ENCODE assay signal across 12 mouse cellular contexts in the genomic region with DNA sequence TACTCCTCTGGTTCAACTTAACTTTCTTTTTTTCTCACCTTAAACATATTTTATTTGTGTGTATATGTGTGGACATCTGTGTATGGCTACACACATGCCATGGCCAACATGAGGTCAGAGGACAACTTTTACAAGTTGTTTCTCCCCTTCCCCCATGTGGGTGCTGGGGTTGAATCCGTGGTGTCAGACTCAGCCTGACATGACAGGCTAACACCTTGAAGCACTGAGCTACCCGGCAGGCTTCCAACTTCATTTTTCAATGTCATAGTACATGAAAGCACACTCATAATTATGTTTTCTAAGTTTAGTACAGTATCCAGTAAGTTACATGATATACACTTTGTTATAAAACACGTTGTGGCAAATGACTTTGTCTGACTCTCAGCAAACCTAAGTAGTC. TPM values are rescaled to one million over a fixed set of nuclear protein-coding genes. Genes with fewer than 3 reads are reported as not detected.
DNase-seq lines count a peak whose midpoint lies in the region; ATAC-seq and TF ChIP-seq lines count a peak whose summit lies in the region.
"Had no signal": no experiment of that assay in that cellular context is flagged by ENCODE, and none has a peak within 500 bp of the region (broad histone marks: within the 10 kb centered on the region; RNA-seq: fewer than 3 reads in every experiment).

No protein-coding gene starts in this region.

- H3K27me3 ChIP-seq in heart, embryonic 12.5 days (replicated peaks), result no peaks in the 10 kb centered on the region
- no peaks in the 10 kb centered on the region for H3K27me3 ChIP-seq in lung, embryonic 14.5 days (ENCODE audit: insufficient read depth, low read length)
- no peaks in the 10 kb centered on the region for H3K27me3 ChIP-seq in intestine, embryonic 14.5 days (replicated peaks; ENCODE audit: control insufficient read depth, insufficient read depth, low read length)
- H3K27me3 ChIP-seq in stomach, embryonic 14.5 days (ENCODE audit: control insufficient read depth, insufficient read depth, low read length), result no peaks in the 10 kb centered on the region
- H3K27me3 ChIP-seq in midbrain, embryonic 11.5 days (ENCODE audit: control insufficient read depth, insufficient read depth, low read length), result no peaks in the 10 kb centered on the region

- peak overlapping the region; percentile 64 for H3K9ac ChIP-seq in heart, embryonic 12.5 days
- no peak overlapping the region; the same call in 1 of the 2 replicates for H3K9ac ChIP-seq in lung, embryonic 14.5 days
- H3K9ac ChIP-seq in intestine, embryonic 14.5 days (ENCODE audit: low read length), result no peak overlapping the region
- H3K9ac ChIP-seq in stomach, embryonic 14.5 days (replicated peaks; ENCODE audit: low read depth, low read length), result no peak overlapping the region
- H3K9ac ChIP-seq in midbrain, embryonic 11.5 days (ENCODE audit: low read length), result no peak overlapping the region

- no peaks in the 10 kb centered on the region for H3K9me3 ChIP-seq in heart, embryonic 12.5 days (replicated peaks)
- H3K9me3 ChIP-seq in lung, embryonic 14.5 days (ENCODE audit: low read depth, low read length), result no peaks in the 10 kb centered on the region
- no peaks in the 10 kb centered on the region for H3K9me3 ChIP-seq in intestine, embryonic 14.5 days (ENCODE audit: control insufficient read depth, low read length)
- no peaks in the 10 kb centered on the region for H3K9me3 ChIP-seq in stomach, embryonic 14.5 days (ENCODE audit: control insufficient read depth, low read depth, low read length)
- no peaks in the 10 kb centered on the region for H3K9me3 ChIP-seq in midbrain, embryonic 11.5 days (ENCODE audit: control insufficient read depth, low read length)

- no peaks in the 10 kb centered on the region for H3K36me3 ChIP-seq in heart, embryonic 12.5 days
- H3K36me3 ChIP-seq in lung, embryonic 14.5 days (ENCODE audit: insufficient read depth), result 0 out of 2 replicates have a peak, but pooled peaks cover 3% of the 10 kb centered on the region
- H3K36me3 ChIP-seq in intestine, embryonic 14.5 days (ENCODE audit: control insufficient read depth, insufficient read depth, low read length), result no peaks in the 10 kb centered on the region
- H3K36me3 ChIP-seq in stomach, embryonic 14.5 days (ENCODE audit: control insufficient read depth, insufficient read depth, low read length), result no peaks in the 10 kb centered on the region; the same call in 1 of the 2 replicates
- H3K36me3 ChIP-seq in midbrain, embryonic 11.5 days (ENCODE audit: control insufficient read depth, insufficient read depth, low read length), result no peaks in the 10 kb centered on the region

- DNase-seq in heart, postnatal 14 days, result no peak
- no peak for DNase-seq in lung, embryonic 14.5 days
- no peak for DNase-seq in lung, postnatal 4 days
- no peak for DNase-seq in intestine, embryonic 14.5 days (ENCODE audit: low spot score)
- DNase-seq in adipocyte (ENCODE audit: low spot score), result no peak
- no peak for DNase-seq in midbrain, embryonic 11.5 days (ENCODE audit: low spot score, missing footprints)
- DNase-seq: layer of hippocampus, adult 9-11 months; right cerebral cortex, postnatal 14 days had no signal

- peaks cover 72% of the 10 kb centered on the region for H3K4me1 ChIP-seq in heart, embryonic 12.5 days (replicated peaks)
- H3K4me1 ChIP-seq in lung, embryonic 14.5 days (ENCODE audit: insufficient read depth), result peaks cover 33% of the 10 kb centered on the region
- peaks cover 23% of the 10 kb centered on the region for H3K4me1 ChIP-seq in intestine, embryonic 14.5 days (replicated peaks; ENCODE audit: control insufficient read depth, insufficient read depth, low read length)
- peaks cover 27% of the 10 kb centered on the region for H3K4me1 ChIP-seq in stomach, embryonic 14.5 days (ENCODE audit: control insufficient read depth, insufficient read depth, low read length)
- H3K4me1 ChIP-seq in midbrain, embryonic 11.5 days (ENCODE audit: control insufficient read depth, insufficient read depth, low read length), result peaks cover 3% of the 10 kb centered on the region; the same call in 1 of the 2 replicates

- peak overlapping the region; percentile 99 for H3K27ac ChIP-seq in heart, embryonic 12.5 days (ENCODE audit: poor library complexity, severe bottlenecking)
- H3K27ac ChIP-seq in lung, embryonic 14.5 days (ENCODE audit: low read depth), result peak overlapping the region; percentile 91
- peak overlapping the region; percentile 68; the same call in 1 of the 2 replicates for H3K27ac ChIP-seq in intestine, embryonic 14.5 days (ENCODE audit: low read depth)
- H3K27ac ChIP-seq in stomach, embryonic 14.5 days (ENCODE audit: low read length), result peak overlapping the region; percentile 78; the same call in 1 of the 2 replicates
- no peak overlapping the region for H3K27ac ChIP-seq in midbrain, embryonic 11.5 days (ENCODE audit: low read depth, low read length)

- TF ChIP-seq CTCF in lung, embryonic 14.5 days (IDR thresholded peaks at IDR 0.05; ENCODE audit: low read depth), result no peak

- H3K4me2 ChIP-seq in heart, embryonic 12.5 days, result peak overlapping the region; percentile 56
- H3K4me2 ChIP-seq in lung, embryonic 14.5 days, result no peak overlapping the region
- no peak overlapping the region for H3K4me2 ChIP-seq in intestine, embryonic 14.5 days (ENCODE audit: low read length)
- H3K4me2 ChIP-seq in stomach, embryonic 14.5 days (replicated peaks; ENCODE audit: low read depth, low read length), result no peak overlapping the region
- no peak overlapping the region for H3K4me2 ChIP-seq in midbrain, embryonic 11.5 days

- WGBS in heart, embryonic 12.5 days, result 50% methylated on average over 3 of the region's 3 CpGs
- 24% methylated on average over 3 of the region's 3 CpGs for WGBS in lung, embryonic 14.5 days
- WGBS in intestine, embryonic 14.5 days, result 57% methylated on average over 3 of the region's 3 CpGs
- WGBS in stomach, embryonic 14.5 days, result 43% methylated on average over 3 of the region's 3 CpGs
- 85% methylated on average over 3 of the region's 3 CpGs for WGBS in midbrain, embryonic 11.5 days

- intact Hi-C loops in heart, postnatal 14 days (cut with DNase I), result no loop called here

- no peak overlapping the region for H3K4me3 ChIP-seq in heart, embryonic 12.5 days
- H3K4me3 ChIP-seq in lung, embryonic 14.5 days (ENCODE audit: low read depth, low read length), result no peak overlapping the region
- no peak overlapping the region for H3K4me3 ChIP-seq in intestine, embryonic 14.5 days (ENCODE audit: low read depth, low read length)
- no peak overlapping the region for H3K4me3 ChIP-seq in stomach, embryonic 14.5 days (ENCODE audit: low read depth, low read length)
- no peak overlapping the region for H3K4me3 ChIP-seq in midbrain, embryonic 11.5 days (ENCODE audit: low read depth, low read length)
- H3K4me3 ChIP-seq: erythroblast, embryonic 14.5 days had no signal

- ATAC-seq in heart, embryonic 12.5 days (ENCODE audit: insufficient number of reproducible peaks, low FRiP score), result no peak
- ATAC-seq in lung, embryonic 14.5 days (ENCODE audit: insufficient read depth), result no peak
- ATAC-seq in intestine, embryonic 14.5 days (replicated peaks; ENCODE audit: low FRiP score, low TSS enrichment, low read depth), result no peak
- ATAC-seq in stomach, embryonic 14.5 days (ENCODE audit: insufficient number of reproducible peaks, insufficient read depth, low FRiP score, low read depth), result no peak
- ATAC-seq in midbrain, embryonic 11.5 days (ENCODE audit: low FRiP score), result no peak

RNA-seq across cellular contexts. Expression of a gene that starts 12.4 kb away (rescaled TPM):
- 18.0 and 19.9 TPM in 2 replicates for polyA plus RNA-seq in heart, embryonic 12.5 days (2016; fragmentation: Nextera tagmentation; extraction: Ambion mirVana)
- total RNA-seq in heart, postnatal 14 days (2021), result 10 to 100 TPM; 11.4 to 12.0 TPM
- polyA plus RNA-seq in lung, embryonic 14.5 days (2014; fragmentation: Nextera tagmentation; extraction: Ambion mirVana), result 22.3 and 23.7 TPM in 2 replicates
- 18.6 and 18.7 TPM in 2 replicates for polyA plus RNA-seq in intestine, embryonic 14.5 days (2014; fragmentation: Nextera tagmentation; extraction: Ambion mirVana)
- polyA plus RNA-seq in stomach, embryonic 14.5 days (2014; fragmentation: Nextera tagmentation; extraction: Ambion mirVana), result 15.7 and 19.1 TPM in 2 replicates
- polyA plus RNA-seq in midbrain, embryonic 11.5 days (2014; fragmentation: Nextera tagmentation; extraction: Ambion mirVana), result 22.2 and 26.3 TPM in 2 replicates

RNA-seq across cellular contexts. Expression of a gene that starts 26.6 kb away (rescaled TPM):
- 37.7 and 40.5 TPM in 2 replicates for polyA plus RNA-seq in heart, embryonic 12.5 days (2016; fragmentation: Nextera tagmentation; extraction: Ambion mirVana)
- 10 to 100 TPM; 14.1 to 15.0 TPM for total RNA-seq in heart, postnatal 14 days (2021)
- polyA plus RNA-seq in lung, embryonic 14.5 days (2014; fragmentation: Nextera tagmentation; extraction: Ambion mirVana), result 18.4 and 19.5 TPM in 2 replicates
- 40.9 and 44.1 TPM in 2 replicates for polyA plus RNA-seq in intestine, embryonic 14.5 days (2014; fragmentation: Nextera tagmentation; extraction: Ambion mirVana)
- polyA plus RNA-seq in stomach, embryonic 14.5 days (2014; fragmentation: Nextera tagmentation; extraction: Ambion mirVana), result 25.2 and 26.5 TPM in 2 replicates
- 23.1 and 24.4 TPM in 2 replicates for polyA plus RNA-seq in midbrain, embryonic 11.5 days (2014; fragmentation: Nextera tagmentation; extraction: Ambion mirVana)

RNA-seq across cellular contexts. Expression of a gene that starts 42.4 kb away (rescaled TPM):
- 0.46 and 0.51 TPM in 2 replicates for polyA plus RNA-seq in heart, embryonic 12.5 days (2016; fragmentation: Nextera tagmentation; extraction: Ambion mirVana)
- 1 to 10 TPM in 1 of 2 experiments, under 1 TPM in 1; 0.88 to 1.8 TPM for total RNA-seq in heart, postnatal 14 days (2021)
- 24.1 and 30.8 TPM in 2 replicates for polyA plus RNA-seq in lung, embryonic 14.5 days (2014; fragmentation: Nextera tagmentation; extraction: Ambion mirVana)
- polyA plus RNA-seq in intestine, embryonic 14.5 days (2014; fragmentation: Nextera tagmentation; extraction: Ambion mirVana), result 56.8 and 62.5 TPM in 2 replicates
- polyA plus RNA-seq in stomach, embryonic 14.5 days (2014; fragmentation: Nextera tagmentation; extraction: Ambion mirVana), result 46.8 and 48.7 TPM in 2 replicates
- polyA plus RNA-seq in midbrain, embryonic 11.5 days (2014; fragmentation: Nextera tagmentation; extraction: Ambion mirVana), result 0.12 and 0.19 TPM in 2 replicates
- total RNA-seq: gastrocnemius, postnatal 25 days had no signal

RNA-seq across cellular contexts. Expression of a gene that starts 42.9 kb away (rescaled TPM):
- polyA plus RNA-seq in heart, embryonic 12.5 days (2016; fragmentation: Nextera tagmentation; extraction: Ambion mirVana), result 0.22 and 0.45 TPM in 2 replicates
- total RNA-seq in heart, postnatal 14 days (2021), result under 1 TPM; 0.07 to 0.12 TPM
- polyA plus RNA-seq in lung, embryonic 14.5 days (2014; fragmentation: Nextera tagmentation; extraction: Ambion mirVana), result 0.22 and 0.43 TPM in 2 replicates
- polyA plus RNA-seq in intestine, embryonic 14.5 days (2014; fragmentation: Nextera tagmentation; extraction: Ambion mirVana), result not detected in 2 replicates
- 0.15 and 0.42 TPM in 2 replicates for polyA plus RNA-seq in stomach, embryonic 14.5 days (2014; fragmentation: Nextera tagmentation; extraction: Ambion mirVana)
- polyA plus RNA-seq in midbrain, embryonic 11.5 days (2014; fragmentation: Nextera tagmentation; extraction: Ambion mirVana), result not detected in 2 replicates
- polyA plus RNA-seq: erythroblast, embryonic 14.5 days had no signal

RNA-seq across cellular contexts. Expression of a gene that starts 54.0 kb away (rescaled TPM):
- polyA plus RNA-seq in heart, embryonic 12.5 days (2016; fragmentation: Nextera tagmentation; extraction: Ambion mirVana), result 52.3 and 58.0 TPM in 2 replicates
- 10 to 100 TPM; 22.3 to 23.3 TPM for total RNA-seq in heart, postnatal 14 days (2021)
- polyA plus RNA-seq in lung, embryonic 14.5 days (2014; fragmentation: Nextera tagmentation; extraction: Ambion mirVana), result 61.8 and 63.8 TPM in 2 replicates
- 64.2 and 70.1 TPM in 2 replicates for polyA plus RNA-seq in intestine, embryonic 14.5 days (2014; fragmentation: Nextera tagmentation; extraction: Ambion mirVana)
- 65.2 and 68.7 TPM in 2 replicates for polyA plus RNA-seq in stomach, embryonic 14.5 days (2014; fragmentation: Nextera tagmentation; extraction: Ambion mirVana)
- 91.4 and 92.8 TPM in 2 replicates for polyA plus RNA-seq in midbrain, embryonic 11.5 days (2014; fragmentation: Nextera tagmentation; extraction: Ambion mirVana)

Comparison
In these comparisons a context has a peak if more than half of its experiments do, and no peak if none do; other contexts are left out.
1. RNA of a gene that starts 42.4 kb away (polyA plus RNA-seq): 56.8 to 62.5 TPM in intestine, embryonic 14.5 days, 46.8 to 48.7 TPM in stomach, embryonic 14.5 days and 24.1 to 30.8 TPM in lung, embryonic 14.5 days; 0.46 to 0.51 TPM in heart, embryonic 12.5 days and 0.12 to 0.19 TPM in midbrain, embryonic 11.5 days; every median in the first group is over 10 times any median in the second.